Mouse (Mus musculus): Measurements from ENCODE around the gene Dnah14. TPM values are rescaled to one million over a fixed set of nuclear protein-coding genes. Genes with fewer than 3 reads are reported as not detected.
"Not testable (repeated sequence)": the region's sequence is repeated elsewhere in the genome, so short reads cannot be mapped to it uniquely, and the experiment has no call there.

Gene Dnah14
- polyA plus RNA-seq, 1 experiment from 2014 or later, result 1.7 TPM

- DNase-seq (ENCODE audit: low spot score), result no peak
- no peaks in the 10 kb centered on the region for H3K27me3 ChIP-seq (replicated peaks; ENCODE audit: low read depth, poor library complexity, severe bottlenecking)
- 0 out of 2 replicates have a peak, but pooled peaks cover 5% of the 10 kb centered on the region for H3K4me1 ChIP-seq
- H3K36me3 ChIP-seq (replicated peaks), result no peaks in the 10 kb centered on the region
- H3K9me3 ChIP-seq, result no peaks in the 10 kb centered on the region
- 90% methylated on average over 5 of the region's 5 CpGs for WGBS
- no peak overlapping the region for H3K4me3 ChIP-seq
- H3K27ac ChIP-seq (replicated peaks), result no peak overlapping the region
These were observed 157.2 kb downstream of the Dnah14 start for GRCm38 (mm10) chr1:181733517-181733916.

GRCm38 (mm10) chr1:181740259-181740658 is 163.9 kb downstream of the Dnah14 start:
- 64% methylated on average over 5 of the region's 5 CpGs for WGBS
- no peaks in the 10 kb centered on the region for H3K36me3 ChIP-seq (replicated peaks)
- no peak overlapping the region for H3K4me3 ChIP-seq
- H3K27me3 ChIP-seq (replicated peaks; ENCODE audit: low read depth, poor library complexity, severe bottlenecking), result no peaks in the 10 kb centered on the region
- DNase-seq (ENCODE audit: low spot score), result no peak
- H3K27ac ChIP-seq (replicated peaks), result no peak overlapping the region
- H3K9me3 ChIP-seq, result no peaks in the 10 kb centered on the region
- no peaks in the 10 kb centered on the region for H3K4me1 ChIP-seq

- WGBS, result 77% methylated on average over 4 of the region's 4 CpGs
- no peaks in the 10 kb centered on the region for H3K27me3 ChIP-seq (replicated peaks; ENCODE audit: low read depth, poor library complexity, severe bottlenecking)
These were observed 166.0 kb downstream of the Dnah14 start for GRCm38 (mm10) chr1:181742251-181742885.

GRCm38 (mm10) chr1:181769392-181769791 is 193.0 kb downstream of the Dnah14 start:
- Histone ChIP-seq H3K9me3 (no peaks in the 10 kb centered on the region), H3K27ac (replicated peaks) (no peak overlapping the region), H3K4me3 (no peak overlapping the region), H3K36me3 (replicated peaks) (no peaks in the 10 kb centered on the region), H3K27me3 (replicated peaks; ENCODE audit: low read depth, poor library complexity, severe bottlenecking) (no peaks in the 10 kb centered on the region), H3K4me1 (no peaks in the 10 kb centered on the region)
- DNase-seq (ENCODE audit: low spot score), result peak; percentile 25
- 58% methylated on average over 14 of the region's 14 CpGs for WGBS

More at GRCm38 (mm10) chr1:181742251-181742885, 166.0 kb downstream of the Dnah14 start:
- Histone ChIP-seq H3K4me3 (no peak overlapping the region), H3K4me1 (no peaks in the 10 kb centered on the region), H3K9me3 (no peaks in the 10 kb centered on the region), H3K36me3 (replicated peaks) (no peaks in the 10 kb centered on the region), H3K27ac (replicated peaks) (no peak overlapping the region)
- DNase-seq (ENCODE audit: low spot score), result no peak

- H3K36me3 ChIP-seq (replicated peaks), result no peaks in the 10 kb centered on the region
- H3K4me3 ChIP-seq, result no peak overlapping the region
- no peaks in the 10 kb centered on the region for H3K9me3 ChIP-seq
- no peak for DNase-seq (ENCODE audit: low spot score)
- H3K4me1 ChIP-seq, result no peaks in the 10 kb centered on the region
- no peak overlapping the region for H3K27ac ChIP-seq (replicated peaks)
- no peaks in the 10 kb centered on the region for H3K27me3 ChIP-seq (replicated peaks; ENCODE audit: low read depth, poor library complexity, severe bottlenecking)
- WGBS, result 93% methylated on average over 3 of the region's 3 CpGs
These were observed 195.5 kb downstream of the Dnah14 start for GRCm38 (mm10) chr1:181771871-181772270.

- Histone ChIP-seq H3K36me3 (replicated peaks) (no peaks in the 10 kb centered on the region), H3K27ac (replicated peaks) (no peak overlapping the region), H3K9me3 (no peaks in the 10 kb centered on the region), H3K4me3 (no peak overlapping the region), H3K4me1 (no peaks in the 10 kb centered on the region), H3K27me3 (replicated peaks; ENCODE audit: low read depth, poor library complexity, severe bottlenecking) (no peaks in the 10 kb centered on the region)
- 79% methylated on average over 1 of the region's 1 CpGs for WGBS
- DNase-seq (ENCODE audit: low spot score), result no peak
These were observed 200.2 kb downstream of the Dnah14 start for GRCm38 (mm10) chr1:181776541-181776940.

GRCm38 (mm10) chr1:181782600-181782999 is 206.2 kb downstream of the Dnah14 start:
- H3K27ac ChIP-seq (replicated peaks); H3K4me1 ChIP-seq; DNase-seq (ENCODE audit: low spot score); H3K4me3 ChIP-seq; H3K36me3 ChIP-seq (replicated peaks); H3K9me3 ChIP-seq; H3K27me3 ChIP-seq (replicated peaks; ENCODE audit: low read depth, poor library complexity, severe bottlenecking): not testable (repeated sequence)
- 96% methylated on average over 11 of the region's 11 CpGs for WGBS

- H3K36me3 ChIP-seq (replicated peaks), result no peaks in the 10 kb centered on the region
- WGBS, result 70% methylated on average over 6 of the region's 6 CpGs
These were observed 213.6 kb downstream of the Dnah14 start for GRCm38 (mm10) chr1:181789952-181790351.

GRCm38 (mm10) chr1:181793541-181793940 is 217.2 kb downstream of the Dnah14 start:
- no peaks in the 10 kb centered on the region for H3K9me3 ChIP-seq
- no peaks in the 10 kb centered on the region for H3K36me3 ChIP-seq (replicated peaks)
- H3K27ac ChIP-seq (replicated peaks), result no peak overlapping the region
- no peaks in the 10 kb centered on the region for H3K4me1 ChIP-seq
- no peaks in the 10 kb centered on the region for H3K27me3 ChIP-seq (replicated peaks; ENCODE audit: low read depth, poor library complexity, severe bottlenecking)
- DNase-seq (ENCODE audit: low spot score), result no peak
- 51% methylated on average over 2 of the region's 2 CpGs for WGBS
- H3K4me3 ChIP-seq, result no peak overlapping the region

More at GRCm38 (mm10) chr1:181789952-181790351, 213.6 kb downstream of the Dnah14 start:
- H3K4me3 ChIP-seq, result no peak overlapping the region
- H3K4me1 ChIP-seq, result no peaks in the 10 kb centered on the region
- H3K9me3 ChIP-seq, result 0 out of 2 replicates have a peak, but pooled peaks cover 2% of the 10 kb centered on the region
- no peak for DNase-seq (ENCODE audit: low spot score)
- no peak overlapping the region for H3K27ac ChIP-seq (replicated peaks)
- no peaks in the 10 kb centered on the region for H3K27me3 ChIP-seq (replicated peaks; ENCODE audit: low read depth, poor library complexity, severe bottlenecking)

- Histone ChIP-seq H3K9me3 (no peaks in the 10 kb centered on the region), H3K4me3 (no peak overlapping the region), H3K4me1 (no peaks in the 10 kb centered on the region), H3K27me3 (replicated peaks; ENCODE audit: low read depth, poor library complexity, severe bottlenecking) (no peaks in the 10 kb centered on the region), H3K36me3 (replicated peaks) (no peaks in the 10 kb centered on the region), H3K27ac (replicated peaks) (no peak overlapping the region)
- no peak for DNase-seq (ENCODE audit: low spot score)
- WGBS, result 89% methylated on average over 3 of the region's 3 CpGs
These were observed 223.6 kb downstream of the Dnah14 start for GRCm38 (mm10) chr1:181799911-181800310.

- Histone ChIP-seq H3K9me3 (no peaks in the 10 kb centered on the region), H3K27me3 (replicated peaks; ENCODE audit: low read depth, poor library complexity, severe bottlenecking) (no peaks in the 10 kb centered on the region), H3K4me3 (no peak overlapping the region), H3K4me1 (no peaks in the 10 kb centered on the region), H3K36me3 (replicated peaks) (no peaks in the 10 kb centered on the region), H3K27ac (replicated peaks) (no peak overlapping the region)
- 93% methylated on average over 4 of the region's 4 CpGs for WGBS
- DNase-seq (ENCODE audit: low spot score), result no peak
These were observed 224.3 kb downstream of the Dnah14 start for GRCm38 (mm10) chr1:181800667-181801066.

GRCm38 (mm10) chr1:181811481-181812223 is 235.3 kb downstream of the Dnah14 start:
- DNase-seq (ENCODE audit: low spot score), result no peak
- Histone ChIP-seq H3K4me3 (no peak overlapping the region), H3K36me3 (replicated peaks) (peaks cover 49% of the 10 kb centered on the region), H3K27me3 (replicated peaks; ENCODE audit: low read depth, poor library complexity, severe bottlenecking) (no peaks in the 10 kb centered on the region), H3K9me3 (no peaks in the 10 kb centered on the region), H3K4me1 (no peaks in the 10 kb centered on the region), H3K27ac (replicated peaks) (no peak overlapping the region)
- 92% methylated on average over 18 of the region's 18 CpGs for WGBS

GRCm38 (mm10) chr1:181826716-181827115 is 250.4 kb downstream of the Dnah14 start:
- no peak overlapping the region for H3K4me3 ChIP-seq
- no peak for DNase-seq (ENCODE audit: low spot score)
- no peaks in the 10 kb centered on the region for H3K4me1 ChIP-seq
- 95% methylated on average over 7 of the region's 7 CpGs for WGBS
- no peaks in the 10 kb centered on the region for H3K27me3 ChIP-seq (replicated peaks; ENCODE audit: low read depth, poor library complexity, severe bottlenecking)
- no peak overlapping the region for H3K27ac ChIP-seq (replicated peaks)
- no peaks in the 10 kb centered on the region for H3K9me3 ChIP-seq
- H3K36me3 ChIP-seq (replicated peaks), result peaks cover 100% of the 10 kb centered on the region
